Mouse (Mus musculus) CD4-positive, CD25-positive, alpha-beta regulatory T cell, adult 4 months (primary cell): ENCODE results near the gene Sec31a. TPM values are rescaled to one million over a fixed set of nuclear protein-coding genes. Genes with fewer than 3 reads are reported as not detected.

Experiments used
- ATAC-seq: one replicate; pipeline ENCODE4 v1.8.0; 2017
- polyA plus RNA-seq, 2 experiments: library from polyadenylated mRNA; unstranded; fragments of 100-300 nt; shearing (Covaris generic); gene quantifications; one replicate each; pipeline ENCODE4 v1.2.1; 2017

Sec31a gene
- polyA plus RNA-seq, 2 experiments from 2014 or later = 92.6 to 140 TPM

- no peak for ATAC-seq
These were observed 70.9 kb downstream of the Sec31a start for GRCm38 (mm10) chr5:100345118-100345517.

DNA sequence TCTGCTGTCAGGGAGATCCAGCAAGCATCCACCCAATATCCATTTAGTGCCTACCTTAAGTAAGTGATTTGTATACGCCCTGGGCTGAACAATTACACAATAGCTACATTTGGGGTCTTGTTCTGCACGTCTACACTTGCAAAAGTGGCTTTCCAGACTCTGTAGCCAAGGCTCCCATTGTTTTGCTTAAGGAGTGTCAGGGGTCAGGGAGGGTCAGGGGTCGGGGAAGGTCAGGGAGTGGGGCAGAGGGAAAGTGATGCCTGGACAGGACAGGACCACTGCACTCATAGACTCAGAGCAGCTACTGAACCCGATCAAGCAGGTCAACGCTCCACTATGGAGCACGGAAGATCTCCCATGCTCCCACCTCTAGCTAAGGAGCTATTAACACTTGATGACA lies 72.9 kb downstream of the Sec31a start:
- no peak for ATAC-seq

DNA sequence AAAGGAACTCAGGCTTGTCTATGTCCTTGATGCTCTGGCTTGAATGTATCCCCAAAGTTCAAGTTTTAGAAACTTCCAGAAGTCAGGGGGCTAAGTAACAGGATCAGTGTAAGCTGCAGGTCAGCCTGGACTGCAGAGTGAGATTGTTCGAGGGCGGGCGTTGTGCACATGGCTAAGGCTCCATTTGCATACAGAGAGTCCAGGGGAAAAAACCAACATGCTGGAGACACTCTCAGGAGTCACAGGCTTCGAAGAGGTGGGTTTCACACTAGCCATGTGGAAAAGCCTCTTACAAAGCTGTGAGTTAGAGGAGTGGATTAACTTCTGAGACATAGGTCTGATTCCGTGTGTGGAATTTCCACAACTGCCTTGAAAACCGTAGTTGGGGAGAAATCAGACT lies 73.6 kb downstream of the Sec31a start:
- ATAC-seq = no peak

DNA sequence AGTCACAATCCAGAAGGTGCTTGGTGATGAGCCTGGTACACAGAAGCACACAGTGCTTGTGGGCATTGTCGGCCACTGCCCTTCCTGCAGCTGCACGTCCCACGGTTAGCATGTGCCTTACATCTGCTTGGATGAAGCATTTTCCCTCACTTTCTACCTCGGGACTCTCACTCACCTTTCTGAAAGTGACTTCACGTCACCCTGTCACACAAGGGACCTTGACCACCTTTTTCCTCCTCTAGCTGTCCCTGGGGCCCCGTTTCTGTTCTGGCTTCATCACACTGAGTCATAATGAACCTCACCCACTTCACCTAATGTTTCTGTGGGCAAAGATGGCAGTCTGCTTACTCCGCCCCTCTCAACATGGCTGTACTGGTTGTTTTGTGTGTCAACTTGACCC lies 75.0 kb downstream of the Sec31a start:
- ATAC-seq = no peak

- no peak for ATAC-seq
These were observed 78.2 kb downstream of the Sec31a start for GRCm38 (mm10) chr5:100337852-100338251.

DNA sequence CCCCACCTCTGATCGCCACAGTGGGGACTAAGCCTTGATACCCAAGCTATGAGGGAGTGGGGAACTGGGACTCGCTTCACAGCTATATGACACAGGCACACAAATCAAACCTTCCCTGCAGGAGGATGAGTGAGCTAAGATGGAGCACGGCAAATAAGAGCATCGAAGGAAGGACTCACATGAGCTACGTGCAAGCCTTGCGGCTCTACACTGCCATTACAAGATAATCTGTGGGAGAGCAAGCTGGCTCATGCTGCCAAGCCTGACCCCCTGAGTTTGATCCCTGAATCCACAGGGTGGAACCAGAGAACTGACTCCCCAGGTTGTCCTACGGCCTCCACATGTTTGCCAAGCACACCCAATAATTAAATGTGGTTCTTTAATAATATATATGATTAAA lies 79.2 kb downstream of the Sec31a start:
- ATAC-seq = no peak

DNA sequence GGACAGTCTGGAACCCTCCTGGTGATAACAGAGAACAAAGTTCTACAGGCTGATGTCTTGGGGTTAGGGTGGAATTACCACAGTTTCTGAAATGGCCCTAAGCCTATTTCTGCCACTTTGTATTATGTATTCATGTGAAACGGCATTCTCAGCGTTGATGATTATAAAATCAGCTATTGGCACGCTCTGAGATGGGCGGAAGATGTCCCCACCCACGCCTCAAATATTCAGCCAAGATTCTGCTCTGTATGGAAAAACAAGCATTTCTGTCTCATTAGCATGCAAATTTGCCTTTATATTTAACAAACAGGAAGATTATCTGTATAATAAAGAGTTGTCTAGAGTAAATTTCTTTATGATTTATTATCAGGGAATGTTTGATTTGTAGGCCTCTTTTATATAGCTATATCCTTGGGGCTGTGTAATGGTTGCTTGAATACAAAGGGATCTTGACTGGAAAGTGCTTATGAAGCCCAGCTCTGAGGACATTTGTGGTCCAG lies 80.4 kb downstream of the Sec31a start:
- ATAC-seq = no peak

- ATAC-seq = no peak
These were observed 81.3 kb downstream of the Sec31a start for GRCm38 (mm10) chr5:100334686-100335085.

DNA sequence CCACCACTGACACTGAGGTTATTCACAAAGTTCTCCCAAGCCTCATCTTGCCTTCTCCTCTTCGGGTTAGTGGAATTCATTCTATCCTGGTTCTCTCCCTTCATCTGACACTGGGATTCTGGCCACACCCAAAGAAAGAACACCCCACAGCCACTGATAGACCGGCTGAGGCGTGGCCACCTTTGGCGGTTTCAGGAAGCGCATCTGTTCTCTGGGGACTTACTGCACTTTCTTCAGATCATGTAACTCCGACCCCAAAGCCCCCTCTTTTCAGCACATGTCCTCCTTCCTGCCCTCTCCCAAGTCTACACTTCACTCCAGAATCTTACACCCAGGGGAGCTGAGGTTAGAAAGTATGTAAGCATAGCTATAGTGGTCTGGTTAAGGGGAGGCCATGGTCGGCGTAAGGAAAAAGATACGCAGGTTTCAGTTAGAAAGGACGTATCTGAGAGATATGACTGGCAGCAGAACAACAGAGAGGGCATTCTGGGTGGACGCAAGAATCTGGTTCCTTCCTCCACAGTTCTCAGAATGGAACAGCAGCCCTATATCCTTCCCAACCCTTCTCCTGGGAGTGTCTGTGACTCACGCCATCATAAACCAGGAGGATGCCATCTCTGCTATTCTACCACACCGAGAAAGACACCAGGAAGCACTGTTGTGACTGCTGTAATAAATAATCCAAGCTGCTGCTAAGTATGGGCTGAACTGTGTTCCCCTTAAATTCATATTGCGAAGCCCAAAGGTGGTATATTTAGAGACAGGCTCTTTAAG lies 82.2 kb downstream of the Sec31a start:
- no peak for ATAC-seq

- no peak for ATAC-seq
These were observed 83.6 kb downstream of the Sec31a start for GRCm38 (mm10) chr5:100332300-100333004.

DNA sequence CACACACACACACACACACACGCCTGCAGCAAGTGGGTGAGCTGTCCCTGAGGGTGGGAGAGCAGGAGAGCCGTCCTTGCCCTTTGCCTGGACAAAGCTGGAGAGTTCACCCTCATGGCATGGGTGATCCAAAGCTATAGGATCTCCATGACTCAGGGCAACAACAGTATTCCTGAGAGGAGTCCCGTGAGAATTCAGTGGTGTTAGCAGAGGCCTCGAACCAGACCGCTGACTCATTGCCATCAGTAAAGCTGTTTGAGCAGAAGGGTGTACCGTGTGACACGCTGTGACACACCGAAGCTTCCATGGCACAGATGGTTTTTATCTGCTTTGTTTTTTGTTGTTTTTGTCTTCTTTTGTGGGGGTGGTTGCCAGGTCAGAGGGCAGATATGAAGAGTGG lies 84.4 kb downstream of the Sec31a start:
- ATAC-seq = no peak

- peak; percentile 83 for ATAC-seq
These were observed 94.0 kb downstream of the Sec31a start for GRCm38 (mm10) chr5:100322081-100322480.

DNA sequence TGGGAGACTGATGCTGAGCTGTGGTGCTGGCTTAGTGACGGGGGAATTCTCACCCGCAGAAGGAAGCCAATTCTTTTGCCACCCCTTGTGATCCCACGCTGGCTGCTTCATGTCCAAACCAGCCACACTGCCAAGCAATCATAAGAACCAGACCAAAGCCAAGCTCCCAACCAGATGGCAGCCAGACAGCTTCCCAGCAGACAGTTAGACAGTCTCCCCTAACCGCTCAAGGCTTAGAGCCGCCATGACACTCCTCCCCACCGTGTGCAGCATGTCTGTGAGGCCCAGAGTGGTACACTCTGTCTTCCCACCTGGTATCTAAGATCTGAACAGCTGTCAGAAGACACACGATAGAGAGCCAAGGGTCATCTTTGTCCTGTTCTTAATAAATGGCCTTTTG lies 98.2 kb downstream of the Sec31a start:
- no peak for ATAC-seq

DNA sequence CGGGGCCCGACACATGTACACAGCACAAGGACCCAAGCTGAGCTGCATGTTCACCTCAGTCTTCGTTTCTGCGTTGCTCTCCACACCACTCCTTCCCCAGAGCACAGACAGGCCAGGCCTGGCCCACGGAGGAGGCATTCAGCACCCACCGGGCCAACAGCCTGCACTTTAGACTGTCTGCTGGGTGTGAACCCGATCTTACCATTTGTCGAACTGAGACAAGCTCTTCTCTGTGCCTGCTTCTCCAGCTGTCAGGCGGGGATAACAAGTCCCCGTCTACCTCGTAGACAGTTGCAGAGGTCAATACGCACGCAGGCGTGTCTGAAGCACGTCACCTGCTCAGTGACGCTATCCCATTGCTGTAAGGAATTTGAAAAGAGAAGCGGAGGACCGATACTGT lies 99.0 kb downstream of the Sec31a start:
- no peak for ATAC-seq

- no peak for ATAC-seq
These were observed 100.4 kb downstream of the Sec31a start for GRCm38 (mm10) chr5:100315646-100316045.

- ATAC-seq = no peak
These were observed 103.6 kb downstream of the Sec31a start for GRCm38 (mm10) chr5:100312391-100312790.

Other genes starting within 250 kb of the Sec31a start
- gene Lin54, start 84.4 kb upstream of the Sec31a start, polyA plus RNA-seq = 1 to 10 TPM; 9.2 to 9.9 TPM
- gene Cops4, start 102.1 kb upstream of the Sec31a start, polyA plus RNA-seq = 100 to 1,000 TPM; 114 to 118 TPM
- gene Plac8, start 156.0 kb upstream of the Sec31a start, polyA plus RNA-seq = 10 to 100 TPM in 1 of 2 experiments, 1 to 10 TPM in 1; 2.9 to 12.0 TPM